ENCODE assay signal across 9 mouse cellular contexts in the genomic region with DNA sequence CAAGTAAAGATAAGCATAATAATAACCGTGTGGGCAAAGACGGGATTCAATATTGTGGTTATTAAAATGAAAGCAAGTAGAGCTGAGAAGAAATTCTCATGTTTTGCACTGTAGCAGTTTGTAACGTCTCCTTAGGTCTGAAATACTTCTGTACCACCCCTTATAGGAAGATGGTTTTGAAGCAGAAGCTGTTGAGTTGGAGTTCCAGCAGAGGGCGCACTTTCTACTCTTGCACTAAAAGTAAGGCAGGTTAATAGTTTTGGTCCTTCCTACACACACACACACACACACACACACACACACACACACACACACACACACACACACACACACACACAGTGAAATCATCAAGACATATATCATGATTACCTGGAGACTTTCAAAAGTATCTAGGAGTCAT.
DNase-seq lines count a peak whose midpoint lies in the region; ATAC-seq and TF ChIP-seq lines count a peak whose summit lies in the region.
"Had no signal": no experiment of that assay in that cellular context is flagged by ENCODE, and none has a peak within 500 bp of the region (broad histone marks: within the 10 kb centered on the region; RNA-seq: fewer than 3 reads in every experiment).

No protein-coding gene starts in this region.

- CTCF ChIA-PET in Patski (lab: Charles Lee), result interaction anchor here (0.6 kb wide), 1 partner anchor 418 kb away, joined by 3 read pairs; no protein-coding TSS in a partner anchor

- DNase-seq in adrenal gland, postnatal 36 days, result peak; percentile 14 to 23
- no peak for DNase-seq in adrenal gland, adult 8-10 months
- DNase-seq in left cerebral cortex, adult 18-20 months (ENCODE audit: low spot score in 2 of 2), result peak; percentile 64 to 69
- no peak for DNase-seq in left cerebral cortex, adult 11 months (ENCODE audit: low spot score)
- no peak for DNase-seq in Patski (ENCODE audit: low read depth, low spot score)
- peak; percentile 37 for DNase-seq in induced T-regulatory cell, adult 2 months (ENCODE audit: low read depth)
- peak; percentile 62 to 79 for DNase-seq in right cerebral cortex, postnatal 10 days (ENCODE audit: low spot score in 2 of 2)
- DNase-seq in gastrocnemius, postnatal 14 days, result no peak

- POLR2A ChIA-PET in Patski (lab: Charles Lee), result no interaction called here

- in situ Hi-C loops in Patski (cut with MboI; ENCODE audit: low pct_unique_long_range_greater_than_20kb), result no loop called here

- no peak for ATAC-seq in Patski

- TF ChIP-seq CTCF in Patski (IDR thresholded peaks at IDR 0.05), result peak; percentile 32

- no peaks in the 10 kb centered on the region for H3K27me3 ChIP-seq in Patski
- H3K27me3 ChIP-seq: liver, embryonic 15.5 days had no signal

- intact Hi-C loops in gastrocnemius, postnatal 14 days (cut with DNase I; ENCODE audit: low total_unique reads), result no loop called here

Comparison
In these comparisons a context has a peak if more than half of its experiments do, and no peak if none do; other contexts are left out.
1. DNase-seq: peak in adrenal gland, postnatal 36 days (2 of 2), left cerebral cortex, adult 18-20 months (2 of 2), induced T-regulatory cell, adult 2 months (single experiment) and right cerebral cortex, postnatal 10 days (2 of 2); none in adrenal gland, adult 8-10 months (single experiment), left cerebral cortex, adult 11 months (single experiment), Patski (single experiment) and gastrocnemius, postnatal 14 days (single experiment).